Mouse (Mus musculus) natural killer cell, adult 2 months (primary cell): ENCODE data around the gene Tspan31.

Experiments used
- DNase-seq, 2 experiments: peaks; one replicate each; pipeline ENCODE4 v3.0.0; 2022; ENCODE audit warnings: low spot score in 2 of 2

The Tspan31 gene

GRCm38 (mm10) chr10:127041774-127042338 is 28.2 kb downstream of the Tspan31 start:
- DNase-seq, result peak; percentile 68 to 82

- no peak for DNase-seq
Observed at GRCm38 (mm10) chr10:127041274-127041766, 28.7 kb downstream of the Tspan31 start, which contains the start of the genes Mettl1 and Eef1akmt3. Gene Mettl1 (plus strand): TSS chr10:127041414. Gene Eef1akmt3 (minus strand): TSS chr10:127041513.

- no peak for DNase-seq
Observed at GRCm38 (mm10) chr10:127040569-127041214, 29.4 kb downstream of the Tspan31 start.

DNA sequence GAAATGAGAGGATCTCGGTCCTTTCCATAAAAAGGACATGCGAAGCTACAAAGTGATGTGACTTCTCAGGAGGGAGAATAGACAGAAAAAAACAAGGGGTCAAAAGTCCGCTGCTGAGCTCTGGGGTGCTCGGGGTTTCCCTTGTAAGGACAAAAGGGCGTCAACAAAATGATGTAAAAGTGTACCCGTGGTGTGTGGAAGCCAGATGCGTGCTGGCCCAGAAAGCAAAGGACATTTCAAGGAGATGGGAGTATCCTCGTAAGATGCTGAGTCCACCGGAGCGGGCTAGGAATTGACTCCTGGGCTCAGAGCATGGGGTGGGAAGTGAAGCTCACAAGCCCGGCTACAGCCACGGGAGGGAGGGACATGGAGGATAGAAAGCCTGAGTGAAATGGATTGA is 32.4 kb downstream of the Tspan31 start:
- no peak for DNase-seq

DNA sequence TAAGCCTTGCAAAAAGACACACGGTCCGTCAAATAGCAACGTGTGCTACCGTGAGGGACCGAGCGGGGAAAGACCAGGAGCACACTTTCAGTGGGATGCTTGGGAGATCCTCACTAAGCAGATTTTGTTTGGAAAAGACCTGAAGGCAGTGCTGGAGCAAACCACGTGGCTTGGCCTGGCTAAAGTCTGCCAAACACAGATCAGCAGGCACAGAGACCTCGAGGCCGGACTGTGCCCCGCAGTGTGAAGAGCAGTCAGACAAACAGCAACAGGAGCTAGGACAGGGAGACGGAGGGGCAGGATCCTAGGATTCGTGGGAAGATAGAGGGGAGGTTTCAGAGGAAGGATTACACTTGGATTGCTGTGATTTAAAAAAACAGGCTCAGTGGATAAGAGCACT is 33.8 kb downstream of the Tspan31 start:
- no peak for DNase-seq

- DNase-seq, result no peak
Observed at GRCm38 (mm10) chr10:127033301-127033741, 36.7 kb downstream of the Tspan31 start.

DNA sequence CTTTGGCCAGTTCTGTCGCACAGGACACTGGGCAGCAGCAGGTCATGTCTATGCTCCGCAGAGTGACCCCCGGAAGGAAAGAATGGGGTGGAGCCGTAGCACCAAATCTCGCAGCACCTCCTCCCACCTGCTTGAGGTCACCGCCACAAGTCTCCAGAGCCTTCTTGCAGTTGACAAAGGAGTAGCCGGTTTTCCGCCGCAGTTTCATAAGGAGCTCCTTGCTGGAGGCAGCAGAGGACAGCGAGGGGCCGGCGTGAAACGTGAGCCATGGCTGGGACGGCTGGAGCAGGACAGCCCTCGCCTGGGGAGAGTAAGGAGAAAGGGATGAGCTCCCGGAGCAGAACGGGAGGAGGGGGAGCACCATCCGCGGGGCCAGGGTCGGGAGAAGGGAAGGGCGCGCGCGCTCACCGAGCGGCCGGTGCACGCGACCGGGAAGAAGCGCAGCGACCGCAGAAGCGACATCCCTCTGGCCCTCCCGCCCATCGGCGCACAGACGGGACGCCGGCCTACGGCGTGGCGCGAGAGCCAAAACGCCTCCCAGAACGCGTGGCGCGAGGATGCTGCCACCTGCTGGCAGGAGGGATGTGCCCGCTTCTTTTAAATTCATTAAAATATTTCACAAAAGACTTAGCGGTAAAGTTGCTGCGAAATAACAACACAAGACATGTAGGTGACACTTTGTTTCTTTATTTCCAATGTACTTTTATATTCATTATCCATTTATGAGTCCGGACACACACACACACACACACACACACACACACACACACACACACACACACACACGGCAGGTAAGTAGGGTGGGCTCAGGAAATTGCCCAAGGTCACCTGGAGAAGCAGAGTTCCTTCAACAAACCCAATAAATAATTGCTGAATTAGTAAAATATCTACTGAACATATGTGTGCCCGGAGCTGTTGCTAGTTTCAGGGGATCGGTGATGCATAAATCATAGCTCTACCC is 39.4 kb downstream of the Tspan31 start, which contains the start of gene Tsfm:
Gene Tsfm (minus strand): TSS at position 505 of the 961 bp plus-strand sequence.
- DNase-seq, result peak; percentile 84 to 87

- DNase-seq, result no peak
Observed at GRCm38 (mm10) chr10:127018422-127018821, 51.6 kb downstream of the Tspan31 start.
